Mouse (Mus musculus) limb, embryonic 14.5 days (tissue): ENCODE results near the gene Olfr6. TPM values are rescaled to one million over a fixed set of nuclear protein-coding genes. Genes with fewer than 3 reads are reported as not detected.
"Not testable (repeated sequence)": the region's sequence is repeated elsewhere in the genome, so short reads cannot be mapped to it uniquely, and the experiment has no call there.

Source experiments
- ATAC-seq: fragments of 200-750 bp; cut with Nextera tagmentation; 2 replicates; pipeline ENCODE4 v1.8.0; 2017; ENCODE audit warnings: low read depth, moderate number of reproducible peaks, moderate TSS enrichment; ENCODE audit not compliant: low FRiP score
- DNase-seq: peaks from one replicate; pipeline ENCODE4 v3.0.0-alpha.2; 2015; ENCODE audit warnings: low spot score
- H3K27ac ChIP-seq: fragments of 300-500 bp; sonication (generic); replicated peaks from 2 replicates; pipeline ENCODE4 v1.5.1; 2014; ENCODE audit warnings: low read depth, mild to moderate bottlenecking, low read length, moderate library complexity, mixed read lengths
- H3K27me3 ChIP-seq: fragments of 300-500 bp; sonication (generic); 2 replicates; pipeline ENCODE4 v1.6.1; 2014; ENCODE audit warnings: low read length, mixed read lengths; ENCODE audit not compliant: control insufficient read depth, insufficient read depth
- H3K36me3 ChIP-seq: fragments of 300-500 bp; sonication (generic); 2 replicates; pipeline ENCODE4 v1.6.1; 2014; ENCODE audit warnings: mild to moderate bottlenecking, low read length, moderate library complexity, mixed read lengths; ENCODE audit not compliant: control insufficient read depth, insufficient read depth
- H3K4me1 ChIP-seq: fragments of 300-500 bp; sonication (generic); 2 replicates; pipeline ENCODE4 v1.6.1; 2014; ENCODE audit warnings: antibody characterized with exemption, low read length, mixed read lengths; ENCODE audit not compliant: control insufficient read depth, insufficient read depth
- H3K4me2 ChIP-seq: fragments of 300-500 bp; sonication (generic); replicated peaks from 2 replicates; pipeline ENCODE4 v1.6.1; 2014; ENCODE audit warnings: low read depth, mild to moderate bottlenecking, low read length, moderate library complexity; ENCODE audit not compliant: severe bottlenecking
- H3K4me3 ChIP-seq: fragments of 300-500 bp; sonication (generic); replicated peaks from 2 replicates; pipeline ENCODE4 v1.5.1; 2014; ENCODE audit warnings: low read length
- H3K9ac ChIP-seq: fragments of 300-500 bp; sonication (generic); 2 replicates; pipeline ENCODE4 v1.6.1; 2014; ENCODE audit warnings: mild to moderate bottlenecking, low read depth, low read length, moderate library complexity; ENCODE audit not compliant: severe bottlenecking
- H3K9me3 ChIP-seq: fragments of 300-500 bp; sonication (generic); 2 replicates; pipeline ENCODE4 v1.6.1; 2016; ENCODE audit warnings: low read length; ENCODE audit not compliant: control insufficient read depth
- POLR2A ChIP-seq: fragments of 200-500 bp; IDR thresholded peaks from 2 replicates; pipeline ENCODE4 v1.8.0; 2012; ENCODE audit warnings: inconsistent platforms, mild to moderate bottlenecking, moderate library complexity, borderline replicate concordance; ENCODE audit not compliant: insufficient read depth, insufficient read length; ENCODE audit errors: extremely low read depth
- WGBS: fragments of 180-500 bp; shearing (Covaris S2); extraction: QIAGEN DNeasy Blood & Tissue Kit; methylation state at CpG from one replicate; pipeline ENCODE4 v1.1.7; 2014; 5-methylcytosine and 5-hydroxymethylcytosine counted together
- polyA plus RNA-seq, 2 experiments: library from polyadenylated mRNA; depleted of rRNA in 1 of 2; stranded (reverse) in 1 of 2; unstranded in 1 of 2; fragments of >200 nt; fragmentation: Nextera tagmentation in 1 of 2; extraction: Ambion mirVana in 1 of 2; gene quantifications; 2 replicates each; pipeline versions ENCODE4 v1.2.1 to v1.2.3; 2012 to 2014

Gene Olfr6
- polyA plus RNA-seq, 2 experiments, result not detected

DNA sequence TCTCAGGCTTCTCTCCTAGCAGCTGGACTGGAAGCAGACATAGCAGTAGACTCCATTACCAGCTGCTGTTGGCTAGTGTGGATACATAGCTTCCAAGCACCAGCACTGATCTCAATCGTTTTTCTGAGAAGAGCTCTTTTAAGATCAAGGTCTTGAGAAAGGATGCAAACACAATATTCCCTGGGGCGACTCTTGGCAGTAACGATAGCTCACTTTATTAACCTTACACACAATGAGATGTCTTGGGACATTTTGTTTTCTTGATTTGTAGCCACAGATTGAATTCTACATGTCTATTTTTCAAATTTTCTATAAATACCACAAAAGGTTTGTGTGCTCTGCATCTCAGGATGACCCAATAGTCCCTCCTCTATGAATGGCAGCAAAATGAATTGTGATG is 15.5 kb downstream of the Olfr6 start, which contains the start of gene Olfr710:
Gene Olfr710, minus strand, starts transcription at position 101 of the 400 bp plus-strand sequence.
- H3K36me3 ChIP-seq, result no peaks in the 10 kb centered on the region
- TF ChIP-seq POLR2A, result no peak
- no peaks in the 10 kb centered on the region for H3K27me3 ChIP-seq
- no peak for ATAC-seq
- no peak within 1 kb of the TSS for H3K9ac ChIP-seq
- H3K9me3 ChIP-seq, result no peaks in the 10 kb centered on the region
- no peak within 1 kb of the TSS for H3K4me3 ChIP-seq
- DNase-seq, result no peak
- H3K4me2 ChIP-seq, result no peak within 1 kb of the TSS
- H3K4me1 ChIP-seq, result no peaks in the 10 kb centered on the region
- 76% methylated on average over 3 of the region's 3 CpGs for WGBS
- H3K27ac ChIP-seq, result no peak within 1 kb of the TSS

DNA sequence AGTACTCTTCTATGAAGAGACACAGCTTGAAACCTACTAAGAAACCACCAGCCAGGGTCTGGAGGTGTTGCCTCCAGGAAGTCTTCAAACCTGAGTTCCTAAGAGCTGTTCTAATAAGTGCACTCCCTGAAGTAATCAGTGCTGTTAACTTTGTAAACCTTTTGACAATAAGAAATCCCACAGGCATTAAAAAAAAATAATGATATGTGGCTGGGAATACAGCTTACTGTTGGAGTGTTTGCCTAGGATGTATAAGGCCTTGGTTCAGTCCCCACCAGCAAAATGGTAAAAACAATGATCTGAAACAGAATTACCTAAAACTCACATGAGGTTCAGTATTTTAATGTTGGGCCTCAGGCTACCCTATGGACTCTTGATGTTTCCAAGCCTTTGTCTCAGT is 31.6 kb downstream of the Olfr6 start, which contains the start of gene Olfr709-ps1:
Gene Olfr709-ps1, minus strand, starts transcription at position 101 of the 400 bp plus-strand sequence.
- TF ChIP-seq POLR2A, result no peak
- Histone ChIP-seq H3K27ac (no peak within 1 kb of the TSS), H3K27me3 (no peaks in the 10 kb centered on the region), H3K9ac (no peak within 1 kb of the TSS), H3K4me3 (no peak within 1 kb of the TSS), H3K4me1 (no peaks in the 10 kb centered on the region), H3K4me2 (no peak within 1 kb of the TSS), H3K36me3 (no peaks in the 10 kb centered on the region), H3K9me3 (no peaks in the 10 kb centered on the region)
- DNase-seq (no peak), ATAC-seq (no peak)

DNA sequence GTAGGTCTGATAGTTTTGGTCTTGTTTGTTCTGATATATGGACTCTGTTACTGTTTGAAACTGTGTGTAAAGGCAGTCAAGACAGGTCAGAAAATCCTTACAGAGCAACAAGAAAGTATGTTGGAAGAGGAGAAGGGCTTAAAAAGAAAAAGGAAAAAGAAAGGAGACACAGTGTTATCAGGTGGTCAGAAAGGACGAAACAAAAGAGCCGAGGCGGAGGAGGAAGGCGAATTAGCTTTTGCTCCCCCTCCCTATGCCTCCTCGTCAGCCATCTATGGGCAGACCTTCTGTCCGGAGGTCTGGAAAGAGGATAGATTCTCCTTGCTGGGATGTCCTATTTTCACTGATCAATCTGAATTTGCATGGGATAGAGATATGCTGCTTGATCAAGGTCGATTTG is 42.8 kb downstream of the Olfr6 start:
- not testable (repeated sequence) for H3K27ac ChIP-seq, H3K27me3 ChIP-seq, DNase-seq, H3K4me2 ChIP-seq, ATAC-seq, H3K36me3 ChIP-seq, H3K9ac ChIP-seq, H3K4me1 ChIP-seq, H3K4me3 ChIP-seq, H3K9me3 ChIP-seq
- 89% methylated on average over 6 of the region's 7 CpGs for WGBS

DNA sequence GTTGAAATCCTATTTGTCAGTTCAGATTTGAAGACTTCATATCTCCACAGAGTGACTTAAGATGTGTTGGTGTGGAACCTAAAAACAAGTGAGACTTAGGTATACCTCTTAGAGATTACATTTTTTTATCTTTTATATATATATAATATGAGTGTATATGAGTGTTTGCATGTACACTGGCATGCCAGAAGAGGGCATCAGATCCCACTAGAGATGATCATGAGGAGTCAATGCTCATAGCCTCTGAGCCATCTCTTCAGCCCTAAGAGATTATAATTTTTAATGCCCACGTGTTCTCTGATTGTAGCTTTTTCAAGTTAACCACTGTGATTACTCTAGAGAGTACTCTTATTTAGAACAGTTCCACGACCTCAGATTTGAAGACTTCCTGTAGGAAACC is 56.1 kb downstream of the Olfr6 start, which contains the start of gene Olfr1532-ps1:
Gene Olfr1532-ps1, plus strand, starts transcription at position 326 of the 400 bp plus-strand sequence.
- no peak for TF ChIP-seq POLR2A
- Histone ChIP-seq H3K27me3 (no peaks in the 10 kb centered on the region), H3K4me2 (no peak within 1 kb of the TSS), H3K4me3 (no peak within 1 kb of the TSS), H3K4me1 (no peaks in the 10 kb centered on the region), H3K36me3 (no peaks in the 10 kb centered on the region), H3K9ac (no peak within 1 kb of the TSS), H3K9me3 (no peaks in the 10 kb centered on the region), H3K27ac (no peak within 1 kb of the TSS)
- WGBS, result 57% methylated on average over 2 of the region's 2 CpGs
- ATAC-seq (no peak), DNase-seq (no peak)

Other genes starting within 250 kb of the Olfr6 start
- not detected in 2 replicates for gene Olfr695, start 247.5 kb downstream of the Olfr6 start, polyA plus RNA-seq (2012; rRNA removed)
- not detected in 2 replicates for gene Olfr695, start 247.5 kb downstream of the Olfr6 start, polyA plus RNA-seq (2014; fragmentation: Nextera tagmentation; extraction: Ambion mirVana)
- not detected in 2 replicates for gene Olfr697, start 221.5 kb downstream of the Olfr6 start, polyA plus RNA-seq (2012; rRNA removed)
- gene Olfr697, start 221.5 kb downstream of the Olfr6 start, polyA plus RNA-seq (2014; fragmentation: Nextera tagmentation; extraction: Ambion mirVana), result not detected in 2 replicates
- gene Olfr698, start 208.5 kb downstream of the Olfr6 start, polyA plus RNA-seq (2012; rRNA removed), result not detected in 2 replicates
- gene Olfr698, start 208.5 kb downstream of the Olfr6 start, polyA plus RNA-seq (2014; fragmentation: Nextera tagmentation; extraction: Ambion mirVana), result not detected in 2 replicates
- gene Olfr699, start 170.7 kb downstream of the Olfr6 start, polyA plus RNA-seq (2012; rRNA removed), result not detected in 2 replicates
- not detected in 2 replicates for gene Olfr699, start 170.7 kb downstream of the Olfr6 start, polyA plus RNA-seq (2014; fragmentation: Nextera tagmentation; extraction: Ambion mirVana)
- gene Olfr700, start 155.1 kb downstream of the Olfr6 start, polyA plus RNA-seq (2012; rRNA removed), result not detected in 2 replicates
- not detected in 2 replicates for gene Olfr700, start 155.1 kb downstream of the Olfr6 start, polyA plus RNA-seq (2014; fragmentation: Nextera tagmentation; extraction: Ambion mirVana)
- 0.13 TPM in 1 of 2 replicates, not detected in the other for gene Olfr701, start 149.8 kb downstream of the Olfr6 start, polyA plus RNA-seq (2012; rRNA removed)
- not detected in 2 replicates for gene Olfr701, start 149.8 kb downstream of the Olfr6 start, polyA plus RNA-seq (2014; fragmentation: Nextera tagmentation; extraction: Ambion mirVana)
- not detected in 2 replicates for gene Olfr702, start 130.0 kb downstream of the Olfr6 start, polyA plus RNA-seq (2012; rRNA removed)
- not detected in 2 replicates for gene Olfr702, start 130.0 kb downstream of the Olfr6 start, polyA plus RNA-seq (2014; fragmentation: Nextera tagmentation; extraction: Ambion mirVana)
- gene Olfr703, start 120.6 kb downstream of the Olfr6 start, polyA plus RNA-seq (2012; rRNA removed), result not detected in 2 replicates
- not detected in 2 replicates for gene Olfr703, start 120.6 kb downstream of the Olfr6 start, polyA plus RNA-seq (2014; fragmentation: Nextera tagmentation; extraction: Ambion mirVana)
- not detected in 2 replicates for gene Olfr704, start 100.8 kb downstream of the Olfr6 start, polyA plus RNA-seq (2012; rRNA removed)
- not detected in 2 replicates for gene Olfr704, start 100.8 kb downstream of the Olfr6 start, polyA plus RNA-seq (2014; fragmentation: Nextera tagmentation; extraction: Ambion mirVana)
- gene Olfr705, start 87.0 kb downstream of the Olfr6 start, polyA plus RNA-seq (2012; rRNA removed), result not detected in 2 replicates
- not detected in 2 replicates for gene Olfr705, start 87.0 kb downstream of the Olfr6 start, polyA plus RNA-seq (2014; fragmentation: Nextera tagmentation; extraction: Ambion mirVana)
- not detected in 2 replicates for gene Olfr706, start 75.8 kb downstream of the Olfr6 start, polyA plus RNA-seq (2012; rRNA removed)
- gene Olfr706, start 75.8 kb downstream of the Olfr6 start, polyA plus RNA-seq (2014; fragmentation: Nextera tagmentation; extraction: Ambion mirVana), result not detected in 2 replicates
- not detected in 2 replicates for gene Olfr707, start 62.7 kb downstream of the Olfr6 start, polyA plus RNA-seq (2012; rRNA removed)
- gene Olfr707, start 62.7 kb downstream of the Olfr6 start, polyA plus RNA-seq (2014; fragmentation: Nextera tagmentation; extraction: Ambion mirVana), result not detected in 2 replicates
- not detected in 2 replicates for gene Olfr1532-ps1, start 55.9 kb downstream of the Olfr6 start, polyA plus RNA-seq (2012; rRNA removed)
- gene Olfr1532-ps1, start 55.9 kb downstream of the Olfr6 start, polyA plus RNA-seq (2014; fragmentation: Nextera tagmentation; extraction: Ambion mirVana), result not detected in 2 replicates
- gene Olfr709-ps1, start 31.7 kb downstream of the Olfr6 start, polyA plus RNA-seq (2012; rRNA removed), result not detected in 2 replicates
- gene Olfr709-ps1, start 31.7 kb downstream of the Olfr6 start, polyA plus RNA-seq (2014; fragmentation: Nextera tagmentation; extraction: Ambion mirVana), result not detected in 2 replicates
- gene Olfr710, start 15.6 kb downstream of the Olfr6 start, polyA plus RNA-seq (2012; rRNA removed), result not detected in 2 replicates
- gene Olfr710, start 15.6 kb downstream of the Olfr6 start, polyA plus RNA-seq (2014; fragmentation: Nextera tagmentation; extraction: Ambion mirVana), result not detected in 2 replicates
- not detected in 2 replicates for gene Olfr711, start 11.5 kb upstream of the Olfr6 start, polyA plus RNA-seq (2012; rRNA removed)
- gene Olfr711, start 11.5 kb upstream of the Olfr6 start, polyA plus RNA-seq (2014; fragmentation: Nextera tagmentation; extraction: Ambion mirVana), result not detected in 2 replicates
- not detected in 2 replicates for gene Olfr2, start 42.1 kb upstream of the Olfr6 start, polyA plus RNA-seq (2012; rRNA removed)
- gene Olfr2, start 42.1 kb upstream of the Olfr6 start, polyA plus RNA-seq (2014; fragmentation: Nextera tagmentation; extraction: Ambion mirVana), result not detected in 2 replicates
- not detected in 2 replicates for gene Olfr713, start 67.2 kb upstream of the Olfr6 start, polyA plus RNA-seq (2012; rRNA removed)
- gene Olfr713, start 67.2 kb upstream of the Olfr6 start, polyA plus RNA-seq (2014; fragmentation: Nextera tagmentation; extraction: Ambion mirVana), result not detected in 2 replicates
- gene Olfr714, start 107.0 kb upstream of the Olfr6 start, polyA plus RNA-seq (2012; rRNA removed), result not detected in 2 replicates
- gene Olfr714, start 107.0 kb upstream of the Olfr6 start, polyA plus RNA-seq (2014; fragmentation: Nextera tagmentation; extraction: Ambion mirVana), result not detected in 2 replicates
- gene Olfr17, start 129.3 kb upstream of the Olfr6 start, polyA plus RNA-seq (2012; rRNA removed), result not detected in 2 replicates
- not detected in 2 replicates for gene Olfr17, start 129.3 kb upstream of the Olfr6 start, polyA plus RNA-seq (2014; fragmentation: Nextera tagmentation; extraction: Ambion mirVana)
- not detected in 2 replicates for gene Olfr715b, start 146.4 kb upstream of the Olfr6 start, polyA plus RNA-seq (2012; rRNA removed)
- gene Olfr715b, start 146.4 kb upstream of the Olfr6 start, polyA plus RNA-seq (2014; fragmentation: Nextera tagmentation; extraction: Ambion mirVana), result not detected in 2 replicates
- not detected in 2 replicates for gene Olfr715, start 167.1 kb upstream of the Olfr6 start, polyA plus RNA-seq (2012; rRNA removed)
- not detected in 2 replicates for gene Olfr715, start 167.1 kb upstream of the Olfr6 start, polyA plus RNA-seq (2014; fragmentation: Nextera tagmentation; extraction: Ambion mirVana)
- not detected in 2 replicates for gene Olfr716, start 174.4 kb upstream of the Olfr6 start, polyA plus RNA-seq (2012; rRNA removed)
- not detected in 2 replicates for gene Olfr716, start 174.4 kb upstream of the Olfr6 start, polyA plus RNA-seq (2014; fragmentation: Nextera tagmentation; extraction: Ambion mirVana)
- 0.05 TPM in 1 of 2 replicates, not detected in the other for gene Nlrp14, start 203.1 kb upstream of the Olfr6 start, polyA plus RNA-seq (2012; rRNA removed)
- gene Nlrp14, start 203.1 kb upstream of the Olfr6 start, polyA plus RNA-seq (2014; fragmentation: Nextera tagmentation; extraction: Ambion mirVana), result not detected in 2 replicates
- not detected in 2 replicates for gene Rbmxl2, start 245.5 kb upstream of the Olfr6 start, polyA plus RNA-seq (2012; rRNA removed)
- not detected in 2 replicates for gene Rbmxl2, start 245.5 kb upstream of the Olfr6 start, polyA plus RNA-seq (2014; fragmentation: Nextera tagmentation; extraction: Ambion mirVana)